Mouse (Mus musculus): ENCODE measurements around the gene Arhgap28. TPM values are rescaled to one million over a fixed set of nuclear protein-coding genes. Genes with fewer than 3 reads are reported as not detected.

Arhgap28 gene
- polyA plus RNA-seq, 2 experiments, result 0.57 to 0.91 TPM

GRCm38 (mm10) chr17:67930957-67931356, 73.0 kb downstream of the Arhgap28 start:
- Histone ChIP-seq H3K4me2 (ENCODE audit: low read depth) (no peak overlapping the region), H3K9ac (replicated peaks) (no peak overlapping the region), H3K27ac (no peak overlapping the region), H3K9me3 (ENCODE audit: control insufficient read depth, low read length) (no peaks in the 10 kb centered on the region), H3K27me3 (ENCODE audit: control insufficient read depth, insufficient read depth, low read length) (no peaks in the 10 kb centered on the region), H3K36me3 (replicated peaks; ENCODE audit: control insufficient read depth, insufficient read depth, low read depth) (no peaks in the 10 kb centered on the region), H3K4me3 (ENCODE audit: insufficient read depth in 1 of 2, low read depth in 2 of 2, low read length in 2 of 2) (no peak overlapping the region), H3K4me1 (replicated peaks; ENCODE audit: control insufficient read depth in 2 of 2, insufficient read depth in 2 of 2, low read length in 1 of 2) (no peaks in the 10 kb centered on the region)
- DNase-seq (ENCODE audit: low read depth in 3 of 3, low spot score in 3 of 3) (no peak), ATAC-seq (ENCODE audit: insufficient read depth) (no peak)
- 45% methylated on average over 3 of the region's 3 CpGs for WGBS (ENCODE audit: insufficient replicate concordance)
- TF ChIP-seq CTCF (IDR thresholded peaks at IDR 0.05; ENCODE audit: low read depth), result no peak
- no peak for TF ChIP-seq EP300 (IDR thresholded peaks at IDR 0.05; ENCODE audit: low read depth)

GRCm38 (mm10) chr17:67930467-67930866, 73.5 kb downstream of the Arhgap28 start:
- no peak overlapping the region for H3K27ac ChIP-seq
- no peak overlapping the region for H3K4me2 ChIP-seq (ENCODE audit: low read depth)
- no peak overlapping the region for H3K9ac ChIP-seq (replicated peaks)
- TF ChIP-seq EP300 (IDR thresholded peaks at IDR 0.05; ENCODE audit: low read depth), result no peak
- no peak for TF ChIP-seq CTCF (IDR thresholded peaks at IDR 0.05; ENCODE audit: low read depth)
- no peak overlapping the region for H3K4me3 ChIP-seq (ENCODE audit: insufficient read depth in 1 of 2, low read depth in 2 of 2, low read length in 2 of 2)
- DNase-seq (ENCODE audit: low read depth in 3 of 3, low spot score in 3 of 3), result no peak
- H3K27me3 ChIP-seq (ENCODE audit: control insufficient read depth, insufficient read depth, low read length), result no peaks in the 10 kb centered on the region
- H3K4me1 ChIP-seq (replicated peaks; ENCODE audit: control insufficient read depth in 2 of 2, insufficient read depth in 2 of 2, low read length in 1 of 2), result no peaks in the 10 kb centered on the region
- H3K36me3 ChIP-seq (replicated peaks; ENCODE audit: control insufficient read depth, insufficient read depth, low read depth), result no peaks in the 10 kb centered on the region
- ATAC-seq (ENCODE audit: insufficient read depth), result no peak
- H3K9me3 ChIP-seq (ENCODE audit: control insufficient read depth, low read length), result no peaks in the 10 kb centered on the region
- WGBS (ENCODE audit: insufficient replicate concordance), result 46% methylated on average over 3 of the region's 3 CpGs

- H3K4me1 ChIP-seq (replicated peaks; ENCODE audit: control insufficient read depth in 2 of 2, insufficient read depth in 2 of 2, low read length in 1 of 2), result no peaks in the 10 kb centered on the region
Observed at GRCm38 (mm10) chr17:67928280-67928679, 75.6 kb downstream of the Arhgap28 start.

GRCm38 (mm10) chr17:67927864-67928263, 76.1 kb downstream of the Arhgap28 start:
- ATAC-seq (ENCODE audit: insufficient read depth) (no peak), DNase-seq (ENCODE audit: low read depth in 3 of 3, low spot score in 3 of 3) (no peak)
- Histone ChIP-seq H3K27ac (no peak overlapping the region), H3K9ac (replicated peaks) (no peak overlapping the region), H3K4me3 (ENCODE audit: insufficient read depth in 1 of 2, low read depth in 2 of 2, low read length in 2 of 2) (no peak overlapping the region), H3K27me3 (ENCODE audit: control insufficient read depth, insufficient read depth, low read length) (no peaks in the 10 kb centered on the region), H3K4me1 (replicated peaks; ENCODE audit: control insufficient read depth in 2 of 2, insufficient read depth in 2 of 2, low read length in 1 of 2) (no peaks in the 10 kb centered on the region), H3K4me2 (ENCODE audit: low read depth) (no peak overlapping the region), H3K36me3 (replicated peaks; ENCODE audit: control insufficient read depth, insufficient read depth, low read depth) (no peaks in the 10 kb centered on the region), H3K9me3 (ENCODE audit: control insufficient read depth, low read length) (no peaks in the 10 kb centered on the region)
- WGBS (ENCODE audit: insufficient replicate concordance), result 71% methylated on average over 8 of the region's 8 CpGs
- TF ChIP-seq CTCF (IDR thresholded peaks at IDR 0.05; ENCODE audit: low read depth), result no peak
- no peak for TF ChIP-seq EP300 (IDR thresholded peaks at IDR 0.05; ENCODE audit: low read depth)

More at GRCm38 (mm10) chr17:67928280-67928679, 75.6 kb downstream of the Arhgap28 start:
- no peak for TF ChIP-seq CTCF (IDR thresholded peaks at IDR 0.05; ENCODE audit: low read depth)
- Histone ChIP-seq H3K4me2 (ENCODE audit: low read depth) (no peak overlapping the region), H3K27me3 (ENCODE audit: control insufficient read depth, insufficient read depth, low read length) (no peaks in the 10 kb centered on the region), H3K36me3 (replicated peaks; ENCODE audit: control insufficient read depth, insufficient read depth, low read depth) (no peaks in the 10 kb centered on the region), H3K4me3 (ENCODE audit: insufficient read depth in 1 of 2, low read depth in 2 of 2, low read length in 2 of 2) (no peak overlapping the region), H3K9ac (replicated peaks) (no peak overlapping the region), H3K27ac (no peak overlapping the region), H3K9me3 (ENCODE audit: control insufficient read depth, low read length) (no peaks in the 10 kb centered on the region)
- WGBS (ENCODE audit: insufficient replicate concordance), result 56% methylated on average over 6 of the region's 6 CpGs
- DNase-seq (ENCODE audit: low read depth in 3 of 3, low spot score in 3 of 3) (no peak), ATAC-seq (ENCODE audit: insufficient read depth) (no peak)

- Histone ChIP-seq H3K4me2 (ENCODE audit: low read depth) (no peak overlapping the region), H3K9ac (replicated peaks) (no peak overlapping the region), H3K36me3 (replicated peaks; ENCODE audit: control insufficient read depth, insufficient read depth, low read depth) (no peaks in the 10 kb centered on the region), H3K4me3 (ENCODE audit: insufficient read depth in 1 of 2, low read depth in 2 of 2, low read length in 2 of 2) (no peak overlapping the region), H3K4me1 (replicated peaks; ENCODE audit: control insufficient read depth in 2 of 2, insufficient read depth in 2 of 2, low read length in 1 of 2) (no peaks in the 10 kb centered on the region), H3K9me3 (ENCODE audit: control insufficient read depth, low read length) (no peaks in the 10 kb centered on the region), H3K27me3 (ENCODE audit: control insufficient read depth, insufficient read depth, low read length) (no peaks in the 10 kb centered on the region), H3K27ac (no peak overlapping the region)
- WGBS (ENCODE audit: insufficient replicate concordance), result 61% methylated on average over 7 of the region's 7 CpGs
- TF ChIP-seq CTCF (IDR thresholded peaks at IDR 0.05; ENCODE audit: low read depth) (no peak), EP300 (IDR thresholded peaks at IDR 0.05; ENCODE audit: low read depth) (no peak)
- DNase-seq (ENCODE audit: low read depth in 3 of 3, low spot score in 3 of 3) (no peak), ATAC-seq (ENCODE audit: insufficient read depth) (no peak)
Observed at GRCm38 (mm10) chr17:67919959-67920358, 84.0 kb downstream of the Arhgap28 start.
